Mouse (Mus musculus) embryonic fibroblast, embryonic 13.5 days (primary cell): ENCODE data around the gene Filip1. TPM values are rescaled to one million over a fixed set of nuclear protein-coding genes. Genes with fewer than 3 reads are reported as not detected.

ENCODE experiments used
- H3K27ac ChIP-seq: 2 replicates; pipeline ENCODE4 v1.5.1; 2012; ENCODE audit warnings: low read length, control low read depth, inconsistent platforms; ENCODE audit not compliant: insufficient read depth
- H3K4me1 ChIP-seq: 2 replicates; pipeline ENCODE4 v1.6.1; 2011; ENCODE audit warnings: low read length; ENCODE audit not compliant: control insufficient read depth, insufficient read depth
- H3K4me3 ChIP-seq: 2 replicates; pipeline ENCODE4 v1.5.1; 2011; ENCODE audit warnings: mild to moderate bottlenecking, control low read depth, low read length; ENCODE audit not compliant: insufficient read depth
- CTCF ChIP-seq: IDR thresholded peaks from 2 replicates; pipeline ENCODE4 v1.5.1; 2011; ENCODE audit warnings: mild to moderate bottlenecking, control low read depth, low read length, moderate library complexity, borderline replicate concordance; ENCODE audit not compliant: insufficient read depth
- POLR2A ChIP-seq: IDR thresholded peaks from 2 replicates; pipeline ENCODE4 v1.6.1; 2011; ENCODE audit warnings: low read depth, mild to moderate bottlenecking, control low read depth, low read length, moderate library complexity
- polyA plus RNA-seq: library from polyadenylated mRNA; stranded (reverse); fragments of >200 nt; gene quantifications from 2 replicates; pipeline ENCODE4 v1.2.4, GENCODE M21; 2011; ENCODE audit warnings: low read depth; ENCODE audit not compliant: missing spikeins, insufficient read length

Filip1 gene
- polyA plus RNA-seq, 1 experiment = 0.23 TPM

DNA sequence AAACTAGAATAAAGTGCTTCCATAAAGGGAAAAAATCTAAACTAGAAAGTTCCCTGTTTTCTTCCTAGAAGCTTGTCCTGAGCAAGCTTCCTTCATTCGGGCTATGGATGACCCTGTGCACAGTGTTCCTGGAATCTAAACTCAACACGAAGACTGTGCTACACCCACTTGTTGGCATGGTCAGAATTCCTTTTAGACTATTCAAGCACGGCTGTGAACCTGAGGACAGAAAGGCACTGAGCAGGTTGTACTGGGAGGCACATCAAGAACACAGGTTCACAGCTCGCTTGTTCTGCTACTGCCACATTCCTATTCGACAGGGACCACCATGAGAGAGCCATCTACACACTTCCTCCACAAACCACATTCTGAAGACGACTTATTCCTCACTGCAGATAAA lies 150.1 kb downstream of the Filip1 start:
- Histone ChIP-seq H3K4me3 (no peak overlapping the region), H3K27ac (no peak overlapping the region), H3K4me1 (no peaks in the 10 kb centered on the region)
- TF ChIP-seq CTCF (no peak), POLR2A (no peak)

DNA sequence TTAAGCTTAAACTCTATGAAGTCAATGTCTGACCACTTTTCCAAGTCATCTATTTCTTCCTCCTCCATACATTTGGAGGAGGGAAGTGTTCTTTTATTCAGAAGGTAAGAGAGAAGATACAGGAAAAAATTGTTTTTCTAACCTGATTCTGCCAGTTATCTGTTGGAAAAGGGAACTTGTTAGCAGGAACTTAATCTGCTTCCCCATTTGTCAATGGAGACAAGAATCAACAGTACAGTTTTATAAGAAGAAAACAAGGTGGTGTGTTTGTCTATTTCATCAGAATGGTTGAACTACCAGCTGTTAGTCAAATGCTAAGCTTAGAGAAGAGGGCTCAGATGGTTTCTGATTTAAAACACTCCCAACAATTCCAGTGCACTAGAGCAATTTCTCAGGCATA lies 165.6 kb downstream of the Filip1 start:
- Histone ChIP-seq H3K4me3 (no peak overlapping the region), H3K4me1 (no peaks in the 10 kb centered on the region), H3K27ac (no peak overlapping the region)
- TF ChIP-seq CTCF (no peak), POLR2A (no peak)

DNA sequence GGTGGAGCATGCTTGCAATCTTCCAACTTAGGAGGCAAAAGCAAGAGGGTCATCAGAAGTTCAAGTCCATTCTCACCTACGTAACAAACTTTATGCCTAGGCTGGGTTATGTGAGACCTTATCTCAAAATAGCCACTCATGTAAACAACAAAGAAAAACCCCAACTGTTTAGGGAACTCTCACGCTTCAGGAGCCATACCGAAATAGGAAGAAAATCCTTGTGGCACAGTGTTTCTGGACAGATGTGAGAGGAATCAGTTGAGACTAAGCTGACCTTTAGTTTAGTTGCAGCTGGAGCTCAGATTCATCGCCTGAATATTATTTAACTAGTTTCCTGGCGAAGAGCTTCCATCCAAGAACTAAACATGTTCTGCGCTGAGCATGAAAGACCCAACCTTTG lies 170.0 kb downstream of the Filip1 start:
- Histone ChIP-seq H3K27ac (no peak overlapping the region), H3K4me3 (no peak overlapping the region), H3K4me1 (no peaks in the 10 kb centered on the region)
- TF ChIP-seq POLR2A (no peak), CTCF (no peak)

DNA sequence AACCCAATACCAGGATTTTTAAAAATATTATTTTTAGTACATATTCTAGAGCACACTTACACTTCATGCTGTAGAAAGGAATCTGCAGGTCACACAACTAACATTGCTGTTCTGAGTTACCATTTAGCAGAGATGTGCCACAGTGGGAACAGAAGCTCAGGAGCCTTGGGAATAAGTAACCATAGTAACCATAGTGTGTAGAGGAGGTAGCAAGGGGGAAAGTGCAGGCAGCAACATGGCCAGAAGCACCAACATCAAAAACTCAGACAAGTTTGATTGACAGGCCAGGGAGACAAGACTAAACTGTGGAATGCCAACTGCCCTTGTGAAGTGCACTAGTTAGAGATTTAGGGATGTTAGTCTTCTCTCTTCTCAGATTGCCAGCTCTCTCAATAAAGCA lies 170.6 kb downstream of the Filip1 start:
- TF ChIP-seq CTCF (no peak), POLR2A (no peak)
- no peak overlapping the region for H3K4me3 ChIP-seq
- no peaks in the 10 kb centered on the region for H3K4me1 ChIP-seq
- H3K27ac ChIP-seq = no peak overlapping the region

DNA sequence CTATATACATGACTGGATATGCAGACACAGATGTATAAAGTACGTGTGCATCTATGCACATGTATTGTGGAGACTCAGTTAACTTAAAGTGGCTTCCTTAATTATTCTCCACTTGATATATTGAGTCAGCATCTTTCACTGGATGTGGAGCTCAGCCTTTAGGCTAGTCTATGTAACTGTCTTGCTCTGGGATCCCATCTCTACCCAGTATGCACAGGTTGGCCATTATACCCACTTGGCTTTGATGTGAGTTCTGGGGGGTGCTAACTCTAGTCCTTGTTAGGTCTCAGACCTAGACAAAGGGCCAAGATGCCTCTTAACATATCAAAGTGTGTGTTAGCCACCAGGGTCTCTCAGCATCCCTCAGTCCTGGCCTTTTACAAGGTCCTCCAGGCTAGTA lies 181.4 kb downstream of the Filip1 start:
- H3K27ac ChIP-seq = no peak overlapping the region
- H3K4me3 ChIP-seq = no peak overlapping the region
- no peaks in the 10 kb centered on the region for H3K4me1 ChIP-seq
- TF ChIP-seq POLR2A (no peak), CTCF (no peak)

DNA sequence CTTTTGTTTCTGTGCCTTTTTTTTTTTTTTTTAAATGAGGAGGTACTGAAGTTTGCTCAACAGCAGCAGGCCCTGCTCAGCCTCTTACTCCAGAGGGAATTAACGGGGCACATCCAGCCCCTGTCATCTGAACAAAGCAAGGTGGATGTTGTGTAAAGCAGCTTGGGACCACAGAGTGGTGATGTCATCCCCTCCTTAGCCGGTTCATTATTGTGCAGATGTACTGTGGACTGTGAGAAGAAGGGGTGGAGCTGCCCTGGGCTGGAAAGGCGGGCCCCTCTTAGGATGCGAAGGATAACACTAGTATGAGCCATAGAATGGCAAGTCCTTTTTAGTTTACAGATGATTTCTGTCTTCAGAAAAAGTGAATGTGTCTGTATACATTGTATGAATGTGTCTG lies 181.8 kb downstream of the Filip1 start:
- no peak overlapping the region for H3K4me3 ChIP-seq
- no peak overlapping the region for H3K27ac ChIP-seq
- TF ChIP-seq CTCF (no peak), POLR2A (no peak)
- H3K4me1 ChIP-seq = no peaks in the 10 kb centered on the region

DNA sequence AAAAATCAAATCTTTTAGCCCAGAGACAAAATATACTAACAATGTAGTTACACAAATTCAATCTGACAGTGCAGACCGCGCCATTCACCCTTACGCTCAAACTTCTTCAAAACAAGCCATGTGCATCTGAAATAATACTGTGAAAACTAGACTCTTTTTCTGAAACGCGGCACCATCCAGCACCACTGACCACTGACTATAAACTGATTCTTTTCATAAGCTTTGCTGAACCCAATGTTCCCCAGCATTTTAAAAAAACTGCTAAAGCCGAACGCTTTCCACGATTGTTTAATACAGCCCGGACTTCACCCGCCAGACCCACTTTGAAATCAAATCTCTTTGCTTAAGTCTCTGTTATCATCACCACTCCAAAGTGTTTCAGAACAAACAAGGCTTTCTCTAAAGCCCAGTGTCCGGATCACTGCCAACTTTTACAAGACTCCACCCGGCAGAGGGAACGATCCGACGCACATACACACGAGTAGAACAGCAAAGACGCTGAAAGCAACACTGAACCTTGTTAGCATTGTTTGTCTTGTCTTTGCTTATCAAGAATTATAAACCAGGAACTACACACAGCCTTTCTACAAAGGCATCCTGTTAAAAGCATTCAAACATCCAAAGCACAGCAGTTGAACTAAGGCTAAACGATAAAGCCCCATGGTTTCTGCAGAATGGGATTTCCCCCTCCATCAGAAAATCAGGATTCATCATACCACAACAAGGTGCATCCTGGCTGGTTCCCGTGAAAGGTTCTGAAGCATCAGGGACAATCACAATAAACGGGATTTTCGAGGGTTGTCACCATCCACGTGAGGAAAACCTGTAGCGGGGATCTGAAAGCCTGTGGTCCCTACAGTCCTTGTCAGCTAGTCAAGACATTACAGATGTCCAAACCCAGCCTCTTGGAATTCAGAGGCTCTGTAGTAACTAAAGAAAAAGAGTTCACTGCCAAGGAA lies 182.5 kb downstream of the Filip1 start:
- H3K4me1 ChIP-seq = no peaks in the 10 kb centered on the region
- TF ChIP-seq CTCF = no peak
- TF ChIP-seq POLR2A = no peak
- no peak overlapping the region for H3K4me3 ChIP-seq
- H3K27ac ChIP-seq = no peak overlapping the region

DNA sequence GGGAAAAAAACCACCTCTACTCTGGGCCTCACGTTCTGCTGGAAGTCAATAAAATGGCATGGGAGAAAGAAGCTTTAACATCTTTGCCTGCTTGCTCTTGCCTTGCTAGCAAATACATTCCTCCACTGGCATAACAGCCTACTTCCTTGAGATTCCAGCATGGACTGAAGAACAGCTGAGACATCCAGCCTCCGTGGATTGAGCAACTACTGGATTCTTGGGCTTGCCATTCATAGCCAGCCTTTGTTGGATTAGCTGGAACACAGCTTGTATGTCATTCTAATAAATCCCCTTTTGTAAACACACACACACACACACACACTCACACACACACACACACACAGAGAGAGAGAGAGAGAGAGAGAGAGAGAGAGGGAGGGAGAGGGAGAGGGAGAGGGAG lies 185.6 kb downstream of the Filip1 start:
- Histone ChIP-seq H3K27ac (no peak overlapping the region), H3K4me1 (no peaks in the 10 kb centered on the region), H3K4me3 (no peak overlapping the region)
- TF ChIP-seq POLR2A = no peak
- TF ChIP-seq CTCF = no peak

DNA sequence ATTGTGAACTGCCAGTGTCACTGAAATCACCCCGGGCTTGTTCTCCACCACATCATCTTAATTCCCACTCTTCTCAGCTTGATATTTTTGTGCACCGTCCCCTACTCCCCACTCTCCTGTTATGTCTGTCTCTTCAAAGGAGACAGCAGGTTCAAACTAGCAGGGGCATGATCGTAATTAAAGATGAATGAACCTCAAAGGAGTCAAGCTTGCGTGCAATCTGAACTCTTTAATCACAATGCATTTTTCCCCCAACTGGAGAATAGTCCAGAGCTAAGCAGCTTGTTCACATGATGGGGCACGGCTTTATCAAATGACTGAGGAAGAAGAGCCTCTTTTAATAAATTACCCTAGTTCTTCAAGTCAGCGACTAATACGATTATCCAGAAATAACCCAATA lies 187.1 kb downstream of the Filip1 start:
- no peak overlapping the region for H3K27ac ChIP-seq
- no peak overlapping the region for H3K4me3 ChIP-seq
- TF ChIP-seq POLR2A (no peak), CTCF (no peak)
- H3K4me1 ChIP-seq = no peaks in the 10 kb centered on the region

DNA sequence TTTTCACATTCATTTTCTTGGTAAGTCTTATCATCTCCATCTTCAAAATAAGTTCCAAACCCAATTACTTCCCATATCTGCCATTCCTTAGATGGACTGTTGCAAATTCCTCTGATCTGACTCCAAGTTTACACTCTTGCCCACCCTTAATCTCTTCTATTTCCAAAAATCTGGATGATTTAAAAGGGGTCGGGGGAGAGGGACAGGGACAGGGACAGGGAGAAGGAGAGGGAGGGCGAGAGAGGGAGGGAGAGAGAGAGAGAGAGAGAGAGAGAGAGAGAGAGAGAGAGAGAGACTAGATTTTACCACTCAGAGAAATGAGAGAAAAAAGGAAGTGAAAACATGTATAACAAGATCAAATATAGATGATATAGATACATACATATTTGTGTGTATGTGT lies 188.8 kb downstream of the Filip1 start:
- no peak overlapping the region for H3K27ac ChIP-seq
- no peak overlapping the region for H3K4me3 ChIP-seq
- H3K4me1 ChIP-seq = no peaks in the 10 kb centered on the region
- TF ChIP-seq POLR2A (no peak), CTCF (no peak)
